Mouse (Mus musculus) midbrain, postnatal 0 days (tissue): ENCODE data around the gene Lbh. TPM values are rescaled to one million over a fixed set of nuclear protein-coding genes. Genes with fewer than 3 reads are reported as not detected.

Experiments used
- ATAC-seq: fragments of 200-750 bp; cut with Nextera tagmentation; 2 replicates; pipeline ENCODE4 v1.8.0; 2017; ENCODE audit warnings: moderate number of reproducible peaks, mild to moderate bottlenecking, moderate TSS enrichment, moderate library complexity; ENCODE audit not compliant: low FRiP score
- DNase-seq: peaks from one replicate; pipeline ENCODE4 v3.0.0-alpha.2; 2015; ENCODE audit warnings: low spot score
- H3K27ac ChIP-seq: fragments of 300-500 bp; sonication (generic); 2 replicates; pipeline ENCODE4 v1.5.1; 2014; ENCODE audit warnings: low read depth, mild to moderate bottlenecking, low read length, mixed read lengths
- H3K27me3 ChIP-seq: fragments of 300-500 bp; sonication (generic); 2 replicates; pipeline ENCODE4 v1.6.1; 2014; ENCODE audit warnings: low read length, control low read depth, mixed read lengths; ENCODE audit not compliant: insufficient read depth
- H3K36me3 ChIP-seq: fragments of 300-500 bp; sonication (generic); 2 replicates; pipeline ENCODE4 v1.6.1; 2014; ENCODE audit warnings: low read length, control low read depth, mixed read lengths; ENCODE audit not compliant: insufficient read depth
- H3K4me1 ChIP-seq: fragments of 300-500 bp; sonication (generic); 2 replicates; pipeline ENCODE4 v1.6.1; 2014; ENCODE audit warnings: mild to moderate bottlenecking, control low read depth, antibody characterized with exemption, low read length, mixed read lengths; ENCODE audit not compliant: insufficient read depth
- H3K4me2 ChIP-seq: fragments of 300-500 bp; sonication (generic); 2 replicates; pipeline ENCODE4 v1.6.1; 2014; ENCODE audit warnings: low read depth, mild to moderate bottlenecking, low read length, mixed read lengths; ENCODE audit not compliant: poor library complexity, severe bottlenecking
- H3K4me3 ChIP-seq: fragments of 300-500 bp; sonication (generic); 2 replicates; pipeline ENCODE4 v1.5.1; 2014; ENCODE audit warnings: low read depth, mild to moderate bottlenecking, low read length, moderate library complexity
- H3K9ac ChIP-seq: fragments of 300-500 bp; sonication (generic); replicated peaks from 2 replicates; pipeline ENCODE4 v1.6.1; 2014; ENCODE audit warnings: mild to moderate bottlenecking, low read length, moderate library complexity, mixed read lengths; ENCODE audit not compliant: poor library complexity, severe bottlenecking
- H3K9me3 ChIP-seq: fragments of 300-500 bp; sonication (generic); 2 replicates; pipeline ENCODE4 v1.6.1; 2016; ENCODE audit warnings: low read length, control low read depth
- CTCF ChIP-seq: IDR thresholded peaks from 2 replicates; pipeline ENCODE4 v1.5.1; 2016; ENCODE audit warnings: antibody characterized with exemption, mild to moderate bottlenecking
- WGBS: fragments of 180-500 bp; shearing (Covaris S2); extraction: QIAGEN DNeasy Blood & Tissue Kit; methylation state at CpG from one replicate; pipeline ENCODE4 v1.1.7; 2014; 5-methylcytosine and 5-hydroxymethylcytosine counted together
- polyA plus RNA-seq: library from polyadenylated mRNA; unstranded; fragments of >200 nt; fragmentation: Nextera tagmentation; extraction: Ambion mirVana; gene quantifications from 2 replicates; pipeline ENCODE4 v1.2.1, GENCODE M21; 2015
- total RNA-seq: library from RNA; depleted of rRNA; stranded (reverse); fragments of >200 nt; gene quantifications from 2 replicates; pipeline ENCODE4 v1.2.3, GENCODE M21; 2014

The Lbh gene
- total and polyA plus RNA-seq, 2 experiments from 2014 or later = 3.3 to 77.1 TPM

- H3K4me2 ChIP-seq = no peak overlapping the region
- DNase-seq = no peak
- 50% methylated on average over 8 of the region's 8 CpGs for WGBS
Observed at GRCm38 (mm10) chr17:72890398-72890898, 27.7 kb upstream of the Lbh start.

GRCm38 (mm10) chr17:72891556-72891955 is 26.5 kb upstream of the Lbh start:
- no peak for DNase-seq
- 88% methylated on average over 6 of the region's 6 CpGs for WGBS
- no peak overlapping the region for H3K4me3 ChIP-seq

More at GRCm38 (mm10) chr17:72890398-72890898, 27.7 kb upstream of the Lbh start:
- H3K9me3 ChIP-seq = no peaks in the 10 kb centered on the region
- H3K36me3 ChIP-seq = no peaks in the 10 kb centered on the region
- 0 out of 2 replicates have a peak overlapping the region, but pooled peaks have one; percentile 29 for H3K9ac ChIP-seq
- TF ChIP-seq CTCF = no peak
- 0 out of 2 replicates have a peak, but pooled peaks have one; percentile 44 for ATAC-seq
- no peaks in the 10 kb centered on the region for H3K27me3 ChIP-seq
- H3K4me1 ChIP-seq = no peaks in the 10 kb centered on the region
- no peak overlapping the region for H3K4me3 ChIP-seq
- H3K27ac ChIP-seq = no peak overlapping the region; the same call in 1 of the 2 replicates

GRCm38 (mm10) chr17:72895506-72895905 is 22.6 kb upstream of the Lbh start:
- ATAC-seq = no peak

More at GRCm38 (mm10) chr17:72891556-72891955, 26.5 kb upstream of the Lbh start:
- no peaks in the 10 kb centered on the region for H3K9me3 ChIP-seq
- H3K36me3 ChIP-seq = no peaks in the 10 kb centered on the region
- ATAC-seq = no peak
- no peaks in the 10 kb centered on the region for H3K27me3 ChIP-seq
- no peak for TF ChIP-seq CTCF
- no peak overlapping the region for H3K9ac ChIP-seq
- H3K27ac ChIP-seq = no peak overlapping the region
- H3K4me1 ChIP-seq = no peaks in the 10 kb centered on the region
- H3K4me2 ChIP-seq = no peak overlapping the region

GRCm38 (mm10) chr17:72897076-72897475 is 21.0 kb upstream of the Lbh start:
- WGBS = 89% methylated on average over 7 of the region's 7 CpGs
- no peak overlapping the region for H3K9ac ChIP-seq
- ATAC-seq (no peak), DNase-seq (no peak)
- no peak overlapping the region for H3K4me2 ChIP-seq
- TF ChIP-seq CTCF = no peak
- no peaks in the 10 kb centered on the region for H3K27me3 ChIP-seq
- no peak overlapping the region for H3K27ac ChIP-seq
- no peaks in the 10 kb centered on the region for H3K4me1 ChIP-seq
- H3K9me3 ChIP-seq = no peaks in the 10 kb centered on the region
- H3K4me3 ChIP-seq = no peak overlapping the region
- H3K36me3 ChIP-seq = no peaks in the 10 kb centered on the region

More at GRCm38 (mm10) chr17:72895506-72895905, 22.6 kb upstream of the Lbh start:
- Histone ChIP-seq H3K27ac (no peak overlapping the region), H3K4me1 (no peaks in the 10 kb centered on the region), H3K27me3 (no peaks in the 10 kb centered on the region), H3K9me3 (no peaks in the 10 kb centered on the region), H3K4me2 (no peak overlapping the region), H3K36me3 (no peaks in the 10 kb centered on the region), H3K9ac (no peak overlapping the region), H3K4me3 (no peak overlapping the region)
- 90% methylated on average over 3 of the region's 3 CpGs for whole genome bisulfite sequencing
- no peak for TF ChIP-seq CTCF
- DNase-seq = no peak

- TF ChIP-seq CTCF = no peak
- no peaks in the 10 kb centered on the region for H3K4me1 ChIP-seq
- H3K27ac ChIP-seq = no peak overlapping the region
- ATAC-seq (no peak), DNase-seq (no peak)
- no peak overlapping the region for H3K4me3 ChIP-seq
- no peaks in the 10 kb centered on the region for H3K36me3 ChIP-seq
- no peaks in the 10 kb centered on the region for H3K27me3 ChIP-seq
- no peaks in the 10 kb centered on the region for H3K9me3 ChIP-seq
- WGBS = 91% methylated on average over 5 of the region's 5 CpGs
- H3K9ac ChIP-seq = no peak overlapping the region
- no peak overlapping the region for H3K4me2 ChIP-seq
Observed at GRCm38 (mm10) chr17:72897961-72898360, 20.1 kb upstream of the Lbh start.

- Histone ChIP-seq H3K36me3 (no peaks in the 10 kb centered on the region), H3K9ac (no peak overlapping the region), H3K4me2 (no peak overlapping the region), H3K27ac (no peak overlapping the region), H3K27me3 (no peaks in the 10 kb centered on the region), H3K9me3 (no peaks in the 10 kb centered on the region), H3K4me3 (no peak overlapping the region), H3K4me1 (no peaks in the 10 kb centered on the region)
- DNase-seq (no peak), ATAC-seq (no peak)
- 66% methylated on average over 3 of the region's 3 CpGs for WGBS
- no peak for TF ChIP-seq CTCF
Observed at GRCm38 (mm10) chr17:72898775-72899174, 19.3 kb upstream of the Lbh start.
